Mouse (Mus musculus) forebrain, embryonic 12.5 days (tissue): ENCODE data around the gene Unc5cl. TPM values are rescaled to one million over a fixed set of nuclear protein-coding genes. Genes with fewer than 3 reads are reported as not detected.

ENCODE experiments used
- ATAC-seq: fragments of 200-750 bp; cut with Nextera tagmentation; 2 replicates; pipeline ENCODE4 v1.8.0; 2017; ENCODE audit warnings: moderate TSS enrichment; ENCODE audit not compliant: low FRiP score
- H3K27ac ChIP-seq: fragments of 300-500 bp; sonication (generic); 2 replicates; pipeline ENCODE4 v1.5.1; 2016; ENCODE audit warnings: mild to moderate bottlenecking
- H3K27me3 ChIP-seq: fragments of 300-500 bp; sonication (generic); 2 replicates; pipeline ENCODE4 v1.6.1; 2016; ENCODE audit warnings: mild to moderate bottlenecking
- H3K36me3 ChIP-seq: fragments of 300-500 bp; sonication (generic); replicated peaks from 2 replicates; pipeline ENCODE4 v1.6.1; 2016; ENCODE audit warnings: mild to moderate bottlenecking
- H3K4me1 ChIP-seq: fragments of 300-500 bp; sonication (generic); 2 replicates; pipeline ENCODE4 v1.6.1; 2016
- H3K4me2 ChIP-seq: fragments of 300-500 bp; sonication (generic); 2 replicates; pipeline ENCODE4 v1.6.1; 2016; ENCODE audit warnings: mild to moderate bottlenecking, moderate library complexity
- H3K4me3 ChIP-seq: fragments of 300-500 bp; sonication (generic); replicated peaks from 2 replicates; pipeline ENCODE4 v1.5.1; 2016; ENCODE audit warnings: mild to moderate bottlenecking
- H3K9ac ChIP-seq: fragments of 300-500 bp; sonication (generic); 2 replicates; pipeline ENCODE4 v1.6.1; 2016; ENCODE audit warnings: mild to moderate bottlenecking
- H3K9me3 ChIP-seq: fragments of 300-500 bp; sonication (generic); 2 replicates; pipeline ENCODE4 v1.6.1; 2016
- WGBS: fragments of 180-500 bp; shearing (Covaris S2); methylation state at CpG from one replicate; pipeline ENCODE4 v1.1.7; 2016; 5-methylcytosine and 5-hydroxymethylcytosine counted together
- polyA plus RNA-seq: library from polyadenylated mRNA; unstranded; fragments of >200 nt; fragmentation: Nextera tagmentation; extraction: Ambion mirVana; gene quantifications from 2 replicates; pipeline ENCODE4 v1.2.1, GENCODE M21; 2016

The Unc5cl gene
- polyA plus RNA-seq, 1 experiment from 2014 or later, result 0.10 TPM

GRCm38 (mm10) chr17:48533844-48534705 lies 79.4 kb downstream of the Unc5cl start:
- Histone ChIP-seq H3K4me3 (no peak overlapping the region), H3K9me3 (no peaks in the 10 kb centered on the region), H3K4me1 (peaks cover 12% of the 10 kb centered on the region), H3K36me3 (no peaks in the 10 kb centered on the region), H3K27me3 (no peaks in the 10 kb centered on the region), H3K9ac (peak overlapping the region; percentile 12; the same call in 1 of the 2 replicates), H3K4me2 (no peak overlapping the region), H3K27ac (no peak overlapping the region)
- WGBS, result 50% methylated on average over 14 of the region's 14 CpGs
- no peak for ATAC-seq

DNA sequence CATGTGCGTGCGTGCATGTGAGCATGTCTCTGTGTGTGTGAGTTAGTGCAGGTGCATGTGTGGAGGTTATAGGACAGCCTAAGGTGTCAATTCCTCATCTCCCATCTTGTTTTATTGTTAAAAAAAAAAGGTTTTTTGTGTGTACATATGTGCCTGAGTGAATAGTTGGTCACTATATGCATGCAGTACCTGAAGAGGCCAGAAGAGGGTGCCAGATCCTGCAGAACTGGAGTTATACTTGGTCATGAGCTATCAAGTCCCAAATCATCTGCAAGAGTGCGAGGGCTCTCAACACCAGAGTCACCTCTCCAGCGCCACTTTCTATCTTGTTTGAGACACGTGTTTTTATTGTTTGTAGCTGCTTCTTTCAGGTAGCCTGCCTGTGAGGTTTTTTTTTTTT lies 83.6 kb downstream of the Unc5cl start:
- Histone ChIP-seq H3K9ac (no peak overlapping the region), H3K9me3 (no peaks in the 10 kb centered on the region), H3K27ac (no peak overlapping the region), H3K4me3 (no peak overlapping the region), H3K36me3 (no peaks in the 10 kb centered on the region), H3K4me2 (no peak overlapping the region), H3K27me3 (no peaks in the 10 kb centered on the region), H3K4me1 (peaks cover 12% of the 10 kb centered on the region)
- WGBS, result 81% methylated on average over 5 of the region's 5 CpGs
- no peak for ATAC-seq

GRCm38 (mm10) chr17:48539326-48539725 lies 84.6 kb downstream of the Unc5cl start:
- H3K4me1 ChIP-seq, result 0 out of 2 replicates have a peak, but pooled peaks cover 2% of the 10 kb centered on the region
- 90% methylated on average over 17 of the region's 17 CpGs for WGBS
- H3K4me3 ChIP-seq, result no peak overlapping the region
- H3K36me3 ChIP-seq, result no peaks in the 10 kb centered on the region
- H3K27me3 ChIP-seq, result no peaks in the 10 kb centered on the region
- no peak for ATAC-seq
- no peak overlapping the region for H3K9ac ChIP-seq
- no peak overlapping the region for H3K27ac ChIP-seq
- H3K4me2 ChIP-seq, result no peak overlapping the region
- H3K9me3 ChIP-seq, result no peaks in the 10 kb centered on the region

DNA sequence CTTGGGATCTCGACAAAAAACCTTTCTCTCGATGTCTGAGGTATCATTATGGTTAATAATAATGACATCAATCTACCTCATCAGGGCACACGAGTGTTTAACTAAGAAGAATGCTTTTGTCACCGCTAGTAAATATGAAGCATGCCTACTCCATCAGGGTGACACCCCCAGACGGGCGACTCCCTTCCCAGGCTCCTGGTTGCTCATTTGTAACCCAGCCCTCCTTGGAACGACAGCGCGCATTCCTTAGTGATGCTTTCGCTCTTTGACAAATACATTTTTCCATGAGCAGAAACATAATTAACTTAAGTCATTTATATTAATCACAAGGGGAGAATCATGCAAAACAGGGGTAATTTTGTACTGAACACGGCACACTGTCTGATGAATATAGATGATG lies 88.0 kb downstream of the Unc5cl start:
- H3K9ac ChIP-seq, result no peak overlapping the region
- no peak overlapping the region for H3K27ac ChIP-seq
- no peaks in the 10 kb centered on the region for H3K4me1 ChIP-seq
- no peaks in the 10 kb centered on the region for H3K27me3 ChIP-seq
- H3K4me3 ChIP-seq, result no peak overlapping the region
- no peaks in the 10 kb centered on the region for H3K9me3 ChIP-seq
- ATAC-seq, result no peak
- no peaks in the 10 kb centered on the region for H3K36me3 ChIP-seq
- H3K4me2 ChIP-seq, result no peak overlapping the region
- 79% methylated on average over 11 of the region's 11 CpGs for WGBS

DNA sequence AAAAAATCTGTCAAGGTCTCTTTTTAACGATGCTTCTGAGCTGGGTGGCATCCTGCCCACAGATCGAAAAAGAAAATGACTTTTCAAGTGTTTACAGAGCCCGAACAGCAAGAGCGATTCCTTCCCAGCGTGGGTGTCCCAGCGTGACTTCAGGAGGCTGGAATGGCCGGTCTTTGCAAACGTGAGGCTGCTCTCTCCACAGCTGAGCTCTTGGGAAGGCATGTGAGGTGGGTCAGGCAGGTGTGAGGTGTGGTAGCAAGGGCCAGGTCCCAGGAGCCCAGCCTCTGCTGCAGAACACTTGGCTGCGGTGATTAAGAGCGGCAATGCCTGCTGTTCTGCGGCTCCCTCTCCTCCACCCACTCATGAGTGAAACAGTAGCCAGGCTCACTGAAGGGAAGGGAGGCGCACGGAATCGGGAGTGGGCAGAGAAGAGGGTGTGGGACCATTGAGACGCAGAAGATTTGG lies 88.6 kb downstream of the Unc5cl start:
- H3K4me3 ChIP-seq, result no peak overlapping the region
- no peaks in the 10 kb centered on the region for H3K27me3 ChIP-seq
- no peaks in the 10 kb centered on the region for H3K36me3 ChIP-seq
- H3K9ac ChIP-seq, result no peak overlapping the region
- 77% methylated on average over 15 of the region's 15 CpGs for WGBS
- no peak overlapping the region for H3K27ac ChIP-seq
- H3K4me2 ChIP-seq, result no peak overlapping the region
- no peak for ATAC-seq
- no peaks in the 10 kb centered on the region for H3K4me1 ChIP-seq
- no peaks in the 10 kb centered on the region for H3K9me3 ChIP-seq

DNA sequence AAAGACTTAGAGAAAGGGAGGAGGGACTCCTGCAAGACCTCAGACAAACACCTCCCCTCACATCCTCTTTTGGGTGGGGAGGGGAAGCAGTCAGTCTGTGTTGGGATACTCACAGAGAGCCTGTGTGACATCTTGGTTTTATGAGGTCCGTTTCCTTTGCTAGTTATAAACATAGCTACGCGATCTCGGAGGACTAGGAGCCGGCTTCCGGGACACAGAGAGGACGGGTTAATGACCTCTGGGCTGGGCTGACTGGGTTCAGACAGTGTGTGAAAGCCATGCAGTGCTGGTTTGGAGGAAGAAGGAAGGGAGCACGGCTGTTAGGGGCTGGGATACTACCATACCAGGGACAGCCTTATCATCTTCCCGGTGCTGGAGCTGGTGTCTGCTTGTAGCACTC lies 90.0 kb downstream of the Unc5cl start:
- no peak overlapping the region for H3K27ac ChIP-seq
- no peaks in the 10 kb centered on the region for H3K36me3 ChIP-seq
- H3K4me2 ChIP-seq, result no peak overlapping the region
- no peak for ATAC-seq
- H3K9ac ChIP-seq, result no peak overlapping the region
- WGBS, result 90% methylated on average over 9 of the region's 9 CpGs
- no peaks in the 10 kb centered on the region for H3K27me3 ChIP-seq
- no peaks in the 10 kb centered on the region for H3K9me3 ChIP-seq
- H3K4me3 ChIP-seq, result no peak overlapping the region
- no peaks in the 10 kb centered on the region for H3K4me1 ChIP-seq

DNA sequence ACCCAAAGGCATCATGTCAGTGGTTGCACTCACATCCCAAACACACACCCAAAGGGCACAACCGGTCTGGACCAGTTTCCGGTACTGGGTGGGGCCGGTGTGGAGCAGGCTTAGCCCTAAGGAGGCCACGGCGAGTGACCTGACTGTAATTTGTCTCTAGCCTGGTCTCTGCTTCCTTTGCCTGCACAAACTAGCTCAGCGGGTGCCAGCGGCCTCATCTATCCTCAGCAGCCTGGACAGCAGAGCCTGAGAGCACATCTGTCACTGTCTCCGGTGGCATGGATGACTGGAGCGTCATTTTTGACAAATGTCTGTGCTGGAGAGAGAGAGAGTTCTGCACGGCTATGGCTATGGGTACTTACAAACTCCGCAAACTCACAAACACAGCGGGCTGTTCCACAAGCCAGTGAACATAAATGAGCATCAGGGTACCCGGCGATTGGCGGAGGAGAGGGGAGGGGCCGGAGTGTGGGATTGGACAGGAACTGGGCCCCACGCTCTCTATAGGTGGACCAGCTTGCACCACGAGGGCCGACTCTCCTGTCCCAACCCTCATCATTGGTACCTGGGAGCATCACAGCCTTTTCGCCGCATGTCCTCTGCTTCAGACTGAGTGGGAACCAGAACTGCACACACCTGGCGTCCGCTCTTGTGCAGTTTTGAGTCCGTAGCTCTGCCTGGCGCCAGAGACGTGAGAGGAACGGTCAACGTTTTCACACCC lies 90.7 kb downstream of the Unc5cl start:
- WGBS, result 82% methylated on average over 28 of the region's 28 CpGs
- Histone ChIP-seq H3K9ac (no peak overlapping the region), H3K4me1 (no peaks in the 10 kb centered on the region), H3K36me3 (no peaks in the 10 kb centered on the region), H3K9me3 (no peaks in the 10 kb centered on the region), H3K27ac (no peak overlapping the region), H3K27me3 (no peaks in the 10 kb centered on the region), H3K4me2 (0 out of 2 replicates have a peak overlapping the region, but pooled peaks have one; percentile 6), H3K4me3 (no peak overlapping the region)
- peak; percentile 49; the same call in 1 of the 2 replicates for ATAC-seq

DNA sequence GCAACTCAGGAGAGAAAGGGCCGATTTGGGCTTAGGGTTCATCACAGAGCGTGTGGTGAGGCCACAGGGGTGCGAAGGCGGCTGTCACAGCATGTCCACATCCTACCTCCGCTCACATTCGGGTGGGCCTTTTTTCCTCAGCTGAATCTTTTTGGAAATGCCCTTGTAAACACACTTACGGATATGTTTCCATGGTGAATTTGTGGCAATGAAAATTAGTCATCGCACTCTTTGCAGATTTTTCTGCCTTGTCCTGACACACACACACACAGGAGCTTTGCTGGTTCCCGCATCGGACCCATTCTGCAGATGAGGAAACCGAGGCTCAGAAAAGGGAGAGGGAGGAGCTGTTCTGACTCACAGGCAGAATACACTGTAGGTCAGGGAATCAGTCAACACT lies 91.3 kb downstream of the Unc5cl start:
- Histone ChIP-seq H3K9me3 (no peaks in the 10 kb centered on the region), H3K36me3 (no peaks in the 10 kb centered on the region), H3K9ac (no peak overlapping the region), H3K4me2 (0 out of 2 replicates have a peak overlapping the region, but pooled peaks have one; percentile 6), H3K4me3 (no peak overlapping the region), H3K27ac (no peak overlapping the region), H3K4me1 (no peaks in the 10 kb centered on the region), H3K27me3 (no peaks in the 10 kb centered on the region)
- 96% methylated on average over 11 of the region's 11 CpGs for WGBS
- ATAC-seq, result no peak

DNA sequence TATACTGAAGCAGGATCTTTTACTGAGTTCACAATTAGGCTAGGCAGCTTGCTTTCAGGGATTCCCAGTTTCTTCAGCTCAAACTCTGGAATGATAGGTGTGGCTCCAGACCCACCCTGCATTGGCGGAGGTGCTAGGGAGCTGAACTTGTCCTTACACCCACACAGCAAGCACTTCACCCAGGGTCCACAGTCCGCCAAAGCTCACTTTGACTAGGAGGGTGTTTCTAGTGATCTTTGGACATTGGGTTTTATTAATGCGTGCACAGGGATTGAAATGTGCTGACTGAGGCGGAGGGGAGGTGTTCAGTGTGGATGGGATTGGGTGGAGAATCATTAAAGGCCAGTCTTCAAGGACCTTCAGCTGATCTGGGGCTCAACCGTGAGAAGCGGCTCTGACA lies 93.0 kb downstream of the Unc5cl start:
- Histone ChIP-seq H3K9ac (no peak overlapping the region), H3K4me3 (no peak overlapping the region), H3K27ac (no peak overlapping the region), H3K36me3 (no peaks in the 10 kb centered on the region), H3K4me2 (no peak overlapping the region), H3K27me3 (no peaks in the 10 kb centered on the region), H3K4me1 (no peaks in the 10 kb centered on the region), H3K9me3 (no peaks in the 10 kb centered on the region)
- no peak for ATAC-seq
- WGBS, result 88% methylated on average over 6 of the region's 6 CpGs

DNA sequence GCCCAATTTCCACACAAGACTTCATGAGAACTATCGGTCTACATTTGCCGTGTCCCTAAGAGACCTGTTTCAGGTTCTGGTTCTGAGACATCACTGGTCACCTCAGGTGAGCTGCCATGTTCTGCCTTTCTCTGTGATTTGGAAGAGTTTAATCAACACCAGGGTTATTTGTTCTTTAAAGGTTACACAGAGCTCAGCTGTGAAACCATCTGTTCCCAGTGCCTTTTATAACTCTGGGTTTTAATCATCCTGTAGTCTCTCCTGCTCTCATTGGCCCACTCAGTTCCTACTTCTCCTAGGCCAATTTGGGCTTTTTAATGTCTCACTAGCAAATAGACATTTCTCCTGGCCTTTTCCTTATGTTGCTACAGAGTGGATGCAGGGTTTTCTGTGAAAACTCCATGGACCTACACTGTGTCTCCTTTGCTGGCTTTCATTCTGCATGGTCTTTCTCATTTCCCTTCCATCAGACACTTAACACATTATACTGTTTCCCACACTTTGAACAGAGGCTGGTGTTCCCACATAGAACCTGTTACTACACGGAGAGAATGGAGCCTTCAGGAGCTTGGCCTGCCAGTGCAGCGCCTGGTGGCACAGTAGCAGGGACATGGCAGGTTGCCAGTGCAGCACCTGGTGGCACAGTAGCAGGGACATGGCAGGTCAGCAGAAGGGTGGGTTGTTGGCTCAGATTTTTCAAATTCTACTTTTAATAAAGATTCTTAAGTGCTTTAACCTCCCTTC lies 97.3 kb downstream of the Unc5cl start:
- no peaks in the 10 kb centered on the region for H3K36me3 ChIP-seq
- no peak for ATAC-seq
- 93% methylated on average over 4 of the region's 4 CpGs for WGBS

GRCm38 (mm10) chr17:48552532-48552915 lies 97.8 kb downstream of the Unc5cl start:
- no peaks in the 10 kb centered on the region for H3K27me3 ChIP-seq
- H3K4me3 ChIP-seq, result no peak overlapping the region
- no peaks in the 10 kb centered on the region for H3K36me3 ChIP-seq
- H3K4me2 ChIP-seq, result no peak overlapping the region
- H3K27ac ChIP-seq, result no peak overlapping the region
- no peak for ATAC-seq
- no peaks in the 10 kb centered on the region for H3K9me3 ChIP-seq
- no peak overlapping the region for H3K9ac ChIP-seq
- no peaks in the 10 kb centered on the region; the same call in 1 of the 2 replicates for H3K4me1 ChIP-seq
- 85% methylated on average over 3 of the region's 3 CpGs for WGBS

More for the DNA sequence above, 97.3 kb downstream of the Unc5cl start:
- H3K4me3 ChIP-seq, result no peak overlapping the region
- no peaks in the 10 kb centered on the region; the same call in 1 of the 2 replicates for H3K4me1 ChIP-seq
- no peaks in the 10 kb centered on the region for H3K27me3 ChIP-seq
- H3K9me3 ChIP-seq, result no peaks in the 10 kb centered on the region
- H3K4me2 ChIP-seq, result no peak overlapping the region
- no peak overlapping the region for H3K9ac ChIP-seq
- no peak overlapping the region for H3K27ac ChIP-seq
